Mouse (Mus musculus): Measurements from ENCODE around the gene Npr2.

DNA sequence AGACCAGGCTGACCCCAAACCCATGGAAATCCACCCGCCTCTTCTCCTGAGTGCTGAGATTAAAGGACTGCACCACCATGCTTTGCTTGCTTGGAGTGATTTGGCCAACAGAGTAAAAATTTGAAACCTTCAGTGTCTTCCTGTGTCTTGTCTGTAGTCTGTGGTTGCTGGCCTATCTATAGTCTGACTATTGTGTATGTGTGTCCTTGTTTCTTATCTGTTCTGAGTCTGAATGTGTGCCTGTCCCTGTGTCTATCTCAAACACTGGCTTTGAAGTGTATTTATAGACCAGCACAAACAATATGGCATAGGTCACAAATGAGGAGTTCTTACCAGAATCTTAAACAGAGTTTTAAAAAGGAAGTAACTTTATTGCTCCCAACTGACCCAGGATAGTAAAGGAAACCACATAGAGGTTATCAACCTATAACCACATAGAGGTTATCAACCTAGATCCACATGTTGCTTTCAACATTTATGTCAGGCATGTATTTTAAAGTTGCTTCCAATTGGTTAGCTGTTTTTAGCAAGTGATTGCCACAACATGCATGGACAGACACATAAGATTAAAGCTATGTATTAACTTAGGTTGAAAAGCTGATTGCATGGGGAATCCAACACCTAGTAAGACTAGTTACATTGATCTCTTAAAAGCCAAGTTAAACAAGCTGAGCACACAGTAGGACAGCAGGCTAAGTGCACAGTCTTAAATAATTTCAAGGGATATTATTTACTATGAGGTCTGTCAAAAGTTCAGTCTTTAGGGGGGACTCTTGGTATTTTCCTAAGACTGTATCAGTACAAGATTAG is 62.9 kb downstream of the Npr2 start:
- TF ChIP-seq POLR2A (IDR thresholded peaks at IDR 0.05; ENCODE audit: extremely low read depth, insufficient read depth, low read length) (no peak), CTCF (IDR thresholded peaks at IDR 0.05; ENCODE audit: extremely low read depth, insufficient read depth, low read length) (no peak)
